Mouse (Mus musculus) small intestine, adult 2 months (tissue): ENCODE measurements at regions not wholly inside any gene's neighbourhood (a gene's known extent, or its start where the extent isn't known, plus 50 kb on each side); places are given as distances from the start of the nearest gene placed in this dataset.

Experiments
- CTCF ChIP-seq: fragments of 200-500 bp; IDR thresholded peaks from 2 replicates; pipeline ENCODE4 v1.5.1; 2012; ENCODE audit warnings: low read depth, mild to moderate bottlenecking, control low read depth, inconsistent platforms, low read length, moderate library complexity, mixed read lengths; ENCODE audit not compliant: insufficient replicate concordance, insufficient read length; ENCODE audit errors: extremely low read depth
- POLR2A ChIP-seq: fragments of 200-500 bp; IDR thresholded peaks from 2 replicates; pipeline ENCODE4 v1.6.1; 2012; ENCODE audit warnings: low read depth, mild to moderate bottlenecking, control low read depth, inconsistent platforms, low read length, moderate library complexity

- TF ChIP-seq CTCF (no peak), POLR2A (no peak)
Observed at GRCm38 (mm10) chr19:36293177-36293969, 54.7 kb upstream of the Pcgf5 start.
